23 mouse cellular contexts compared by ENCODE assay signal in the genomic region with DNA sequence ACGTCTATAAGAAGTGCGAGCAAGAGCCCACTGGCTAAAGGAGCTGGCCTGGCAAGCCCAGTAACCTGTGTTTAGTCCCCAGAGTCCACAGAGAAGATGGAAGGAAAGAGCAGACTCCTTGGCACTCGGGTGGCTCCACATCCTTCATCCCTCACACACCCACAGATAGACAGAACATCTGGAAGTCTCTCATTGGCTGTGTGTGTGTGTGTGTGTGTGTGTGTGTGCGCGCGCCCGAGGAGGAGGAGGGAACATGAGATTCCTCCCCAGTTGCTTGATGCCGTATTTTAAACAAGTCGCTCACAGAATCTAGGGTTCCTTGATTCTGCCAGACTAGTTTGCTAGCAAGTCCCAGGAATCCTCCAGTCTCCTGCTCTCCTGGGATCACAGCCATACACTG. TPM values are rescaled to one million over a fixed set of nuclear protein-coding genes. Genes with fewer than 3 reads are reported as not detected.
DNase-seq lines count a peak whose midpoint lies in the region; ATAC-seq and TF ChIP-seq lines count a peak whose summit lies in the region.
"Had no signal": no experiment of that assay in that cellular context is flagged by ENCODE, and none has a peak within 500 bp of the region (broad histone marks: within the 10 kb centered on the region; RNA-seq: fewer than 3 reads in every experiment).

No protein-coding gene starts in this region.

- no peak overlapping the region for H3K4me2 ChIP-seq in heart, embryonic 13.5 days
- no peak overlapping the region for H3K4me2 ChIP-seq in midbrain, embryonic 13.5 days (replicated peaks)
- H3K4me2 ChIP-seq in midbrain, embryonic 15.5 days = no peak overlapping the region
- H3K4me2 ChIP-seq: hindbrain, embryonic 15.5 days; limb, embryonic 15.5 days; stomach, embryonic 15.5 days had no signal

- H3K9me3 ChIP-seq in heart, embryonic 13.5 days = no peaks in the 10 kb centered on the region
- no peaks in the 10 kb centered on the region for H3K9me3 ChIP-seq in midbrain, embryonic 13.5 days
- H3K9me3 ChIP-seq in midbrain, embryonic 15.5 days = no peaks in the 10 kb centered on the region
- H3K9me3 ChIP-seq: hindbrain, embryonic 15.5 days; limb, embryonic 15.5 days; stomach, embryonic 15.5 days had no signal

- no peak overlapping the region for H3K4me3 ChIP-seq in heart, embryonic 13.5 days
- H3K4me3 ChIP-seq in layer of hippocampus, adult 2 months = no peak overlapping the region
- no peak overlapping the region for H3K4me3 ChIP-seq in midbrain, embryonic 13.5 days (replicated peaks)
- H3K4me3 ChIP-seq in midbrain, embryonic 15.5 days = no peak overlapping the region
- H3K4me3 ChIP-seq: erythroblast, embryonic 14.5 days; hindbrain, embryonic 15.5 days; left cerebral cortex, adult 2 months; limb, embryonic 15.5 days; stomach, embryonic 15.5 days had no signal

- peak overlapping the region; percentile 33; the same call in 1 of the 2 replicates for H3K9ac ChIP-seq in heart, embryonic 13.5 days
- 0 out of 2 replicates have a peak overlapping the region, but pooled peaks have one; percentile 1 for H3K9ac ChIP-seq in midbrain, embryonic 13.5 days (replicated peaks)
- H3K9ac ChIP-seq in midbrain, embryonic 15.5 days = no peak overlapping the region
- H3K9ac ChIP-seq: hindbrain, embryonic 15.5 days; limb, embryonic 15.5 days; stomach, embryonic 15.5 days had no signal

- WGBS in heart, embryonic 13.5 days = 83% methylated on average over 9 of the region's 9 CpGs
- 92% methylated on average over 9 of the region's 9 CpGs for WGBS in midbrain, embryonic 13.5 days
- WGBS in midbrain, embryonic 15.5 days = 89% methylated on average over 9 of the region's 9 CpGs

- H3K36me3 ChIP-seq in heart, embryonic 13.5 days = peaks cover 19% of the 10 kb centered on the region
- H3K36me3 ChIP-seq in midbrain, embryonic 13.5 days = peaks cover 3% of the 10 kb centered on the region
- no peaks in the 10 kb centered on the region for H3K36me3 ChIP-seq in midbrain, embryonic 15.5 days (replicated peaks)
- H3K36me3 ChIP-seq: hindbrain, embryonic 15.5 days; stomach, embryonic 15.5 days had no signal

- ATAC-seq in heart, embryonic 13.5 days (ENCODE audit: extremely low read depth, insufficient number of reproducible peaks, low FRiP score, low TSS enrichment) = no peak
- ATAC-seq in midbrain, embryonic 13.5 days = no peak
- ATAC-seq in midbrain, embryonic 15.5 days (replicated peaks) = no peak
- ATAC-seq: forebrain, embryonic 16.5 days; inflammation-experienced regulatory T-cells, adult 6 months; midbrain, embryonic 16.5 days had no signal

- H3K4me1 ChIP-seq in heart, embryonic 13.5 days = peaks cover 38% of the 10 kb centered on the region
- H3K4me1 ChIP-seq in midbrain, embryonic 13.5 days (replicated peaks) = peaks cover 33% of the 10 kb centered on the region
- H3K4me1 ChIP-seq in midbrain, embryonic 15.5 days = peaks cover 40% of the 10 kb centered on the region

- no peak for DNase-seq in heart, adult 9 months (ENCODE audit: low spot score in 2 of 2)
- DNase-seq in layer of hippocampus, adult 2 months (ENCODE audit: low spot score in 2 of 2) = no peak
- DNase-seq in layer of hippocampus, adult 18-20 months (ENCODE audit: low spot score in 2 of 2) = no peak
- DNase-seq: adrenal gland, postnatal 25 days; B cell, adult 2 months; cerebellum, adult 18-20 months; cerebellum, postnatal 10 days; heart, postnatal 4 days; kidney, adult 11 months; lung, adult 2 months; lung, postnatal 14 days; right cerebral cortex, postnatal 25 days had no signal

- no peak overlapping the region for H3K27ac ChIP-seq in heart, embryonic 13.5 days (replicated peaks)
- peak overlapping the region; percentile 36 for H3K27ac ChIP-seq in layer of hippocampus, adult 2 months
- H3K27ac ChIP-seq in midbrain, embryonic 13.5 days = no peak overlapping the region
- no peak overlapping the region for H3K27ac ChIP-seq in midbrain, embryonic 15.5 days
- H3K27ac ChIP-seq: hindbrain, embryonic 15.5 days; left cerebral cortex, adult 2 months; limb, embryonic 15.5 days; stomach, embryonic 15.5 days had no signal

- no peaks in the 10 kb centered on the region for H3K27me3 ChIP-seq in heart, embryonic 13.5 days (replicated peaks)
- no peaks in the 10 kb centered on the region for H3K27me3 ChIP-seq in midbrain, embryonic 13.5 days
- H3K27me3 ChIP-seq in midbrain, embryonic 15.5 days (replicated peaks) = no peaks in the 10 kb centered on the region
- H3K27me3 ChIP-seq: hindbrain, embryonic 15.5 days; limb, embryonic 15.5 days; stomach, embryonic 15.5 days had no signal

- TF ChIP-seq CTCF in layer of hippocampus, adult 2 months (conservative IDR thresholded peaks at IDR 0.05) = no peak

RNA-seq across cellular contexts. Expression of gene Ubr2, which starts 3.6 kb away (rescaled TPM):
- 12.2 and 13.9 TPM in 2 replicates for polyA plus RNA-seq in heart, embryonic 13.5 days (2015; fragmentation: Nextera tagmentation; extraction: Ambion mirVana)
- total RNA-seq in layer of hippocampus, adult 2 months (2021) = 10 to 100 TPM; 61.0 to 63.7 TPM
- 10 to 100 TPM; 61.3 to 62.2 TPM for total RNA-seq in layer of hippocampus, adult 18-20 months (2021)
- 16.7 and 18.0 TPM in 2 replicates for polyA plus RNA-seq in midbrain, embryonic 13.5 days (2015; fragmentation: Nextera tagmentation; extraction: Ambion mirVana)
- 17.0 and 18.3 TPM in 2 replicates for polyA plus RNA-seq in midbrain, embryonic 15.5 days (2015; fragmentation: Nextera tagmentation; extraction: Ambion mirVana)
